Mouse (Mus musculus) spleen, postnatal 14 days (tissue): Measurements from ENCODE around the gene Tnfsf8.

ENCODE experiments used
- DNase-seq, 2 experiments: peaks; one replicate each; pipeline ENCODE4 v3.0.0; 2021 to 2022; ENCODE audit warnings: low spot score in 2 of 2

The Tnfsf8 gene

DNA sequence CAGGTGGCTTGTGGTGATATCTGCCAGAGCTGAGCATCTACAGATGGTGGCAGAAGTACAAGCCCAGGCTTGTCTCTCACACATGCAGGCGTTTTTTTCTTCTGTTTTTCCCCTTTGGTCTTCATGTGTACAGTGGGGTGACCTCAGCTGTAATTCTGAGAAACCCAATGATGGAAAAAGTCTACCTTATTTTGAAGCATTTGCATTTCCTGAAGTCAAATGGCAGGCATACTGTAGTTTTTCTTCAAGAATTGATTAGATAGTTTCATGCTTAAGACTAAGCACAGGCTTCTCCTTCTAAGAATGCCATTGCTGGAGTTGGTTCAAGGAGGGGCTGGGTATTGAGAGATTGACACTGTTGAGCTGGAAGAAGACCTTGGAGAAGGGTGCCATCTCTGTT is 18.9 kb downstream of the Tnfsf8 start:
- DNase-seq: no peak

DNA sequence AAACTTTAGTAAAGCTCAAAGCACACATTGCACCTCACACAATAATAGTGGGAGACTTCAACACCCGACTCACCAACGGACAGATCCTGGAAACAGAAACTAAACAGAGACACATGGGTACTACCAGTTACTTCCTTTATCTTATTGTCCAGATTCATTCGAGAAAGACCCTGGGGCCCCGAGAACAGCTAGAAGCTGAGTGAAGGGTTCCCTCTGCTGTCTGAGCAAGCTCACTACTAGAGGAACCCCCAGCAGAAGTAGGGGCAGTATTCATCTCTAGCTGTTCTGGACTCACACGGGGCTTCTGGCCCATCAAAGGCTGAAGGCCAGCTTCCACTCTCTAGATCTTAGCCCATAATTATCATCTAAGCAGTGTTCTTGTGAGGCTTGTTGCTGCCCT is 20.7 kb downstream of the Tnfsf8 start:
- peak; percentile 9 to 38 for DNase-seq

DNA sequence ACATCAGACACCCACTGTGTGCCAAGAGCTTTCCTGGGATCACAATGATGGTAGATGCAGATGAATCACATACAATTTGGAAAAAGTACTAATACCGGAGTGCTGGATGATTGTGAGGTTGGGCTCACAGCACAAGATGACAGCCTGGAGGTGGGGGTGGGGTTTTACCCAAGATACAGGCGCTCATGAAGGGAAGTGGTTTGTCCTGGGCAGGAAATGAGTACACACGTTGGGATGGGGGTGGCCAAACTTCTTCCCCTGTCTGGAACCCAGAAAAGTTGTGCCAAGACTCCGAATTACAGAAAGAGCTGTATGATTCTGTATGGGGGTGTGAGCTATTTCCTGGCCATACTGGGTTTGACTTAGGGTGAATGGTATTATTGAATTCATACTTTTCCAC is 38.0 kb downstream of the Tnfsf8 start:
- no peak for DNase-seq

DNA sequence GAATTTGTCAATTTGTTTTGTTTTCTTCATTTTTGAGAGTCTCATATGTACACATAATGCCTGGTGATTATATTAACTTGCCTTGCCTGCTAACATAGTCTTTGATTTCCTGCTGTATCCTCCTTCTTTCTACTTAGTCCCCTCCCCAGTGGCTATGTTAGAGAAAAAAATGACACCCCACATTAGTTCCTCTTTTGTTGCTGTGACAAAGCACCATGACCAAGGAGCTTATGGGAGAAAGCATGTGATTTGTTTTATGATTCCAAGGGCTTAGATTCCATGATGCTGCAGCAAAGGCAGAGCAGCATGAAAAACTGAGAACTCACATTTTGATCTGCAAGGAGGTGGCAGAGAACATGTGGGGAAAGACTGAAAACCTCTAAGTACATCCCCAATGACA is 43.6 kb downstream of the Tnfsf8 start:
- no peak for DNase-seq

DNA sequence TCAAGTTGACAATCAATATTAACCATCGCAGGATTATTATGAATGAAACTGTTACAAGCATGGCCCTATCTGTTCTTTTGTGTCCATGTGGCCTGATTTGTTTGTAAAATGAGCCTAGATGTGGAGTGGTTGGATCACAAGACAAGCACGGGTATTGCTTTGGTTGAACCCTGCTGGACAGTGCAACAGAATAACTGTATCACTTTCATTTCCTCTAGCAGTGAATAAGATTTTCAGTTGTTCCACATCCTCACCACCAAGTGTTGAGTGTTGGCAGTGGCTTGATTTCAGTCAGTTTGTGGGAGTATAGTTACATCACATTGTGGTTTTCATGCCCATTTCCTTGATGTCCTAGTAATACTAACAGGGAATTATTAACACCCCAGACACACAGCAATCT is 45.5 kb downstream of the Tnfsf8 start:
- no peak for DNase-seq

DNA sequence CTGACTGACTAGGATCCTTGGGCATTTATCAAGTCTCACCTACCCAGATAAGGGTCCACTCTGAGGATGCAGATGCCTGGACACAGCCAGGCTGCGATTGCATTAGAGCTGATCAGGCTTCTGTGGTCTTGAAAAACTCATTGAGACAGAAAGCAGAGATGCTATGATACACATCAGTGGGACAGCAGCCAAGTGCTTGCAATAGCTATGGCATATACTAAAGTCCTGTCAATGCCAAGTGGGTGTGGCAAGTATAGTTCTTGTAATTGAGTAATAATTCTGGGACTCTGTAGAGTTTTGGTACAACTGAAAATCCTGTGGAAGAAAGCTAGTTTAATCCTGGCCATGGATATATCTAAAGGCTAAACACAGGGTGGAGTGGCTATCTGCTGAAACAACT is 63.1 kb downstream of the Tnfsf8 start:
- no peak for DNase-seq

DNA sequence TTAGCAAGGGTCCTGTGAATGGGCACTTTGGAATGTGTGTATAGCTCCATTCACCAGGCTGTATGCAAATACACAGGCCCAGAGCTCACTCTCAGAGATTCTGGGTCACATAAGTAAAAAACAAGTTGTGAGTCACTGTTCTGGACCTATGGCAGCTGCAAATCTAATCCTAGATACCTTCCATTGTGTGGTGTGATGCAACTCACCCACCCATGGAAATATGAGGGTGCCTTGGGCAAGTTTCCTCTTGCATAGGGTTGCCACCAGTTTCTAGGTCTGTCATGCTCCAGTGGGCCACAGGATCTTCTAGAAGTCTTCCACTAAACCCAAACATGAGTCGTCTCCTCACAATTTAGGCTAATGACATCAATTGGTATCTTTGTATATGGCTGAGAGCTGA is 64.6 kb downstream of the Tnfsf8 start:
- no peak for DNase-seq

DNA sequence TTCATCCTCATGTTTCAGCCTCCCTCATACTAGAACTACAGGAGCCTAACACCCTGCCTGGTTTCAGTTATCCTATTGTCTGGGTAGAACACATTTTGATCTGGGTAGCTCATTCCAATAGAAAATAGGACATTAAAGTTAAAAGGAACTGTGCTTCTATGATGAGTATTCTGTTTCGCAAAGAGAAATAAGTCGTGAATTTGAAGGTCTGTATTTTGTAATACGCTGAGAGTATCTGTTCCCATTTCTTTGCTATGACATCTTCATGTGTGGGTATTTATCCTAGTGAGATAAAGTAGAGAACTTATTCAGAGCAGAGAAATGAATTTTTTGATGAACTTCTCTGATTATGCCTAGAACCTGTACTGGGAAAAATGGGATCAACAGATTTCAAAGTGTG is 68.8 kb downstream of the Tnfsf8 start:
- DNase-seq: no peak

DNA sequence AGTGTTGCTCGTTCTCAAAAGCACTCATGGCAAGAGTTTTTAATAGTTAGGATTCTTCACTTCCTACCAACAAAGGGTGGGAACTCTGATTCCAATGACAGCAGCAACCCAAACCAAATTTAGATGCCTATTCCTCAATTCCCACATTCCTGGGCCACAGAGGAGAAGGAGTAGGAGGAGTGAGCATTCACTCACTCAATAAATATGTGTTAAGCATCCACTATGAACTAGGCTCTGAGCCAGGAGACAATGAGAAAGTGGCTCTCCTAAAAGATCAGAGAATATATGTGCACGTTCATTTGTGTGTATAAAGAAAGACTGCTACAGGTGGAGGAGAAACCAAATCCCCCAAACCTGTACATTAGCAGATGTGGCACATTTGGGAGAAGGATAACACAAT is 75.7 kb downstream of the Tnfsf8 start:
- DNase-seq: no peak

DNA sequence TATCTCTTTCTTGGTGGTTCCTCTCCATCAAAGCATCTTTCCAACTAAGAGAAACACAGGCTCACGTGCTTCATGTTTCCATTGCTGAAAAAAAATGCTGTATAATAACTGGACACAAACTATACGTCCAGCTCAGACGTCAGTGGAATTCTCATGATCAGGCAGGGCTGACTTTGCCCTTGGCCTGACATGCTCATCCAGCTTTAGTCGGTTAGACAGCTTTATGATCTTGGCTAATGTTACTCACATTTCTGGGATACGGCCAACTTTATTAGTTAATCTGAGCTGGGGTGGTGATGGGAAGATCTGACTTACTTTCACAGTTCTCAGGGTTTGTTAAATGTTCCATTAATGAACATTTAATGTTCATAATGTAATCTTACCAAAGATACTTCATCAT is 77.3 kb downstream of the Tnfsf8 start:
- DNase-seq: no peak

DNA sequence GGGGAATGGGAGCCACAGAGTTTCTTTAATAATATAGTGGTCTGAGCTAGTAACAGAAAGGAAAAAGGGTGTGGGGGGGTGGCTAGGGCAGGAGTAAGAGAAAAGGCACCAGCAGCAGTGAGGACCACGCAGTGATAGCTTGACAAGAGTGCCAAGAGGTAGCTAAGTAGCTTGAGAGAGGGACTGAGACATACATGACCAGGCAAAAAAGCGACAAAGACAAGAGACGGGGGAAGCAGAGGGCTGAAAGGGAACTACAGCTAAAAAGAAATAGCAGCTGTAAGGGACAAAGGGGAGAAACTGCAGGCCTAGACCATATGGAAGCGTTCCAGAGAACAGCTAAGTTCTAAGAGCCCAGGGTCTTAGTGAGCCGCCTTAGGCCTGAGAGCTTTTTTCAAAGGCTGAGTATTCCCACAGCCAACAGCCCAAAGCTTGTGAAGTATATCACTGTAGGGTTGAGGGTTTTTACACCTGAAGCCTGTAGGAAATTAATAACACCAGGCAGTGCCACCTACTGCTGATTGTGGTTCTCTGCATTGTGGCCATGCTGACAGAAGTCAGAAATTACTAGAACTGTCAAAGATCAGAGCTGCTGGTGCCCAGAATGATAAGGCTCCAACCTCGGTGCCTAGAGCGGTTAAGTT is 78.1 kb downstream of the Tnfsf8 start:
- no peak for DNase-seq
